Mouse (Mus musculus): ENCODE data around the gene Gm10271.

Gm10271 gene

DNA sequence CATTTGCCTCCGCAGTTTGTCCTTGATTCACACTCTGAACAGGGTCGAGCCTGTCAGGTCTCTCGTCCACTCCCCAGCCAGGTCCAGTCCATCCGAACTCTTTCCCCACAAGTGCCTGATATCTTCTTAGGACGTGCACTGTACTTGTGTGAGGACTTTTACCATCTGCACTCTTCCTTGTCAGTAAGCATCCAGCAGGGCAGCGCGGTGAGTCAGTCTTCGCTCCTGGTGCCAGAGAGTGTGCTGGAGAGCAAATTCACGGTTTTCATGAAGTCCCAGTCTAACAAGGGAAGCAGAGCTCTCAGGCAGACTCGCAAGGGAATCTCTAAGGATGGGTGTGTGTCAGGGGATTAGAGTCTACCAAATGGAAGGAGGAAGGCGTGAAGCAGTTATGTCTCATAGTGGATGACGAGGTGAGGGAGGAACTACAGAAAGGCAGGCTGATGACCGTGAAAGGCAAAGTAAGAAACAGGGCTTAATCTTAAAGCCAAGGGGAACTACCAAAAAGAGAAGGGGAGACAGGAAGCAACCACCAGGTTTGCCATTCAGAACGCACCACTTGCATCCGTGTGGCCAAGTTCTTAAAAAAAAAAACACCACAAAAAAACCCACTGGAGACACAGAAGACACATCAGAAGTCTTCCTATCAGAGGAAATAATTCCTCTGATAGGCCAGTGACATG is 40.8 kb downstream of the Gm10271 start:
- DNase-seq, result no peak

DNA sequence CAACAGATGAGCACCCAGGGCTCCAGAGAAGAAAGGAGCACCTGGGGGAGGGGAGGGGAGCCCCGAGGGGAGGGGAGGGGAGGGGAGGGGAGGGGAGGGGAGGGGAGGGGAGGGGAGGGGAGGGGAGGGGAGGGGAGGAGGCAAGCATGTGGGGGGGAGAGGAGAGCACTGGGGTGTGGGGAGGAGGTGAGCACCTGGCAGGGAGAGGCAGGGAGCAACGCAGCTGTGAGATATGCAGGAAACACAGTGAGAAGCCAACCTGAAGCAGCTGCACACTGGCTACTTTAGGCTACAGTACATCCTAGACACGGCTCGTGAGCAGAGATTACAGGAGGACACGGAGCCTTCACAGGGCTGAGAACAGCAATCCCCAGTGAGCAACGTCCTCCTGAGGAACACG is 41.5 kb downstream of the Gm10271 start:
- DNase-seq, result no peak

GRCm38 (mm10) chr10:116930506-116930905 is 41.9 kb downstream of the Gm10271 start:
- no peak for DNase-seq

- DNase-seq, result no peak
Observed at GRCm38 (mm10) chr10:116928826-116929225, 43.6 kb downstream of the Gm10271 start.

DNA sequence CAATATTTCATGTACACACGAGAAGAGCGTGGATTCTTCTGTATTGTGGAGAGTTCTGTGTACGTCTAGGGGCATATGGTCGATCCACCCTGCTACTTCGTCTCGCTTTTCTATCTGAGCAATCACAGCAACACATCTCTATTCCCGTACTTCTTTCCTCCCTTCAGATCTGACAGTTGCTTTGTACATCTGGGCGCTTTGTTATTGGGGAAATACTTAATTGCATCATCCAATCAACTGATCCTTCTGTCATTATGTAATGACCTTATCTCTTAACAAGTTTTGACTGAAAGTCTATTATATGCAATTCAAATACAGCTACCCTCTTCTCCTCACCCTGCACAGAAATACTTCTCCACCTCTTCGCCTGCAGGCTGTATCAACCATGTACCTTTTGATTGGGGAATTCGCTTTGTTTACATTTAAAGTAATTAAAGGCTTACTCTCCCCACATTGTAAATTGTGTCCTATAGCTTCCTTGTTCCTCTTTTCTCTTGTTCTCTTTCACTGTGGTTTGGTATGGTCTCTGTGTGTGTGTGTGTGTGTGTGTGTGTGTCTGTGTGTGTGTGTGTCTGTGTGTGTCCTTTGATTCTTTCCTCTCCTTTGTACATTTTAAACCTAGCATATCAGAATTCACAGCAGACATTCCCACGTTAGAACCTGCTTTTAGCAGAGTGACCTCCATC is 45.8 kb downstream of the Gm10271 start:
- no peak for DNase-seq

GRCm38 (mm10) chr10:116923651-116924495 is 48.5 kb downstream of the Gm10271 start:
- DNase-seq, result no peak

DNA sequence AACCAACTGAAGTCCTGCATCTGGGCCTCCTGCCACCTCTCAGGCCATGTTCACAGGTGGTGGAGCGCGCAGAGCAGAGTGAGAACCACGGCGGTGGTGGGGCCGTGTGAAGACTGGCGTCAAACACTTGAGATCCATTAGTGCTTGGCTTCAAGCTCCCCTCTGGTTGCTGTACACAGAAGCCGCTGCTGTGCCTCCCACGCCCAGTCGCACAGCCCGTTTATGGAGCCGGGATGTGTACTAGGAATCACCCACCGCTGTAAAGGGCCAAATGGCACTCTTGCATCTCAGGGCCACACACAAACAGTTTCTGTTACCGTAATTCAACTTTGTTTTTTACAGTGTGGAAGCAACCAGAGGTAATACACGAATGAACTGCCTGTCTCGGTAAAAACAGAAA is 50.2 kb downstream of the Gm10271 start:
- no peak for DNase-seq

GRCm38 (mm10) chr10:116921416-116921815 is 51.0 kb downstream of the Gm10271 start:
- no peak for DNase-seq

DNA sequence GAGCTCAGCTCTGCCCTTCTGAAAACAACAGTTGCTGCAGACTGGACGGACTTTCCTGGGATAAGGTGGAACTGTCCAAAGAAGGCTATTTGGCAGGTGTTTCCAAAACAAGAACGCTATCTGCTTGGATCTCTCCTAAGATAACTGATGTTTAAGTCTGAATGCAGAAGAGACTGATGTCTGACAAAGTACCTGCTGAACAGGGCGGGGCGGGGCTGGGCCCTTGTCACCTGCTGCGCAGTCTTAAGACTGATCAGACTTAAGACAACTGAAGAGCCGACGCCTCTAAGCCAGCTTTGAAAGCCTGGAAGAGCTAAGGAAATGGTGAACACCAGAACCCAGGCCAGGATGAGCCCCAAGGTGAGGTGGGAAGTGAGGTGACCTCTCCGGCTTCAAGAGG is 51.8 kb downstream of the Gm10271 start:
- DNase-seq, result no peak

- DNase-seq, result no peak
Observed at GRCm38 (mm10) chr10:116919368-116920317, 52.8 kb downstream of the Gm10271 start.

- DNase-seq, result no peak
Observed at GRCm38 (mm10) chr10:116916581-116916980, 55.8 kb downstream of the Gm10271 start.

- DNase-seq, result no peak
Observed at GRCm38 (mm10) chr10:116915286-116915685, 57.1 kb downstream of the Gm10271 start.

- DNase-seq, result no peak
Observed at GRCm38 (mm10) chr10:116914586-116914985, 57.8 kb downstream of the Gm10271 start.

DNA sequence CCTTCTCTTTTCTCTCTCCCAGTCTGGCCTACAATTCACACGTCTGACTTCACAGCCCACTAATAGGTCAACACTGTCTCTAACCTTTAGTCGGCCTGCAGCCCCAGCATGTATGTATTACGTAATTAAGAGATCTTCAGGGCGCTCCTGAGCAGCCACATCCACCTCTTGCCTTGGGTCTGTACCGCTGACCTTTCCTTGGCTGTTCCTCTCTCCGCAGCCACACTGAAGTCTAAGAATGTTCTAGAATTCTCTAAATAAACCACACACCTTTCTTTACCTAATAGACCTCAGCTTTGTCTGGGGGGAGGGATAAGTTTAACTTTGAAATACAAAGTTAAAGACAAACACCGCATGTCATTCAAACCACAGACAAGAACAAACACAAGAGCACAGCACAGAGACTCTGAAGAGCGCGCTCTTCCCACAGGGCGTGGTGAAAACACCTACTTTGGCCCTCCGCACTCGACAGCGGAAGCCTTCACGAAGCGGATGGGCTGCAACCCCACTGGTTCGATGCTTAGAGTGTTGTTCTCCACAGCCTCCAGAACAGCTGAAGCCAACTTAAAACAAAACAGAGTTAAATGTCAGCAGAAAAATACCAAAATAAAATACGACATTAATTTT is 58.6 kb downstream of the Gm10271 start:
- no peak for DNase-seq

- DNase-seq, result no peak
Observed at GRCm38 (mm10) chr10:116912850-116913249, 59.6 kb downstream of the Gm10271 start.

DNA sequence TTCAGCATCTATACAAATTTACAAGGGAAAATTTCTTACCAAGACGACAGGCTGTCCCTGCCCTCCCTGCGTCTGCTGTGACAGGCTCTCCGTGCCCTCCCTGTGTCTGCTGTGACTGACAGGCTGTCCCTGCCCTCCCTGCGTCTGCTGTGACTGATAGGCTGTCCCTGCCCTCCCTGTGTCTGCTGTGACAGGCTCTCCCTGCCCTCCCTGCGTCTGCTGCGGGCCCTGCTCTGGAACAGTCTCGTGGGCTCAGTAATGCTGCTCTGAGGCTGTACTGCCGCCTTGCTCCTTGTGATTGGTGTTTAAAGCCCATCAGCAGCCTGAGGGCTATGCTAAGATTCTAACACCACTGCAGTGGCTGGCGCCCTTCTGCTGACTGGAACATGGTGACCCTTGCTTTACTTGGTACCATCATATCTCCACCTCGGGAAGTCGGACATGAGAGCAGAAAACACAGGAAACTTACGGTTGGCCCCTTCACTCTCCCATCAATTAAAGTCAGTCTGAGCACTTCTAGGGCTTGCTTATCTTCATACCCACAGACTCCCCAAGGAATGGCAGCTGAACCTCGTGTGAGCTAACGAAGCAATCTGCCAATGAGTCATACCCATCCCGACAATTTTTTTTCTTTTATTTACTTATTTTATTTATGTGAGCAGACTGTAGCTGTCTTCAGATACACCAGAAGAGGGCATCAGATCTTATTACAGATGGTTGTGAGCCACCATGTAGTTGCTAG is 63.3 kb downstream of the Gm10271 start:
- no peak for DNase-seq

All from kidney, postnatal 36 days (tissue).